Mouse (Mus musculus) liver, embryonic 14.5 days (tissue): ENCODE data around the gene Plek2. TPM values are rescaled to one million over a fixed set of nuclear protein-coding genes. Genes with fewer than 3 reads are reported as not detected.
A peak's percentile ranks its signal among the peaks of the same experiment; 100 is the strongest.

Source experiments
- ATAC-seq: fragments of 200-750 bp; cut with Nextera tagmentation; 2 replicates; pipeline ENCODE4 v1.8.0; 2017; ENCODE audit warnings: moderate number of reproducible peaks, mild to moderate bottlenecking, moderate library complexity; ENCODE audit not compliant: insufficient read depth
- DNase-seq, 3 experiments: peaks; one replicate each; pipeline ENCODE4 v3.0.0-alpha.2; 2012 to 2013; ENCODE audit warnings: low read depth in 3 of 3, low spot score in 3 of 3
- H3K27ac ChIP-seq: fragments of 300-500 bp; sonication (generic); 2 replicates; pipeline ENCODE4 v1.5.1; 2014; ENCODE audit warnings: moderate library complexity, mild to moderate bottlenecking, control low read depth, inconsistent platforms
- H3K27me3 ChIP-seq: fragments of 300-500 bp; sonication (generic); 2 replicates; pipeline ENCODE4 v1.6.1; 2014; ENCODE audit warnings: mild to moderate bottlenecking, low read length, moderate library complexity; ENCODE audit not compliant: control insufficient read depth, insufficient read depth
- H3K36me3 ChIP-seq: fragments of 300-500 bp; sonication (generic); replicated peaks from 2 replicates; pipeline ENCODE4 v1.6.1; 2014; ENCODE audit warnings: low read depth; ENCODE audit not compliant: control insufficient read depth, insufficient read depth
- H3K4me1 ChIP-seq, 2 experiments: fragments of 200-500 bp in 1 of 2; fragments of 300-500 bp in 1 of 2; sonication (generic) in 1 of 2; replicated peaks; 2 replicates each; pipeline ENCODE4 v1.6.1; 2012 to 2014; ENCODE audit warnings: antibody characterized with exemption in 1 of 2, inconsistent platforms in 1 of 2, low read length in 1 of 2; ENCODE audit not compliant: control insufficient read depth in 2 of 2, insufficient read depth in 2 of 2
- H3K4me2 ChIP-seq: fragments of 300-500 bp; sonication (generic); 2 replicates; pipeline ENCODE4 v1.6.1; 2014; ENCODE audit warnings: low read depth, mild to moderate bottlenecking, control low read depth, moderate library complexity
- H3K4me3 ChIP-seq, 2 experiments: fragments of 200-500 bp in 1 of 2; fragments of 300-500 bp in 1 of 2; sonication (generic) in 1 of 2; 2 replicates each; pipeline ENCODE4 v1.5.1; 2012 to 2014; ENCODE audit warnings: low read depth in 2 of 2, low read length in 2 of 2, mild to moderate bottlenecking in 2 of 2, control low read depth in 1 of 2, inconsistent platforms in 1 of 2, moderate library complexity in 1 of 2; ENCODE audit not compliant: insufficient read depth in 1 of 2
- H3K9ac ChIP-seq: fragments of 300-500 bp; sonication (generic); replicated peaks from 2 replicates; pipeline ENCODE4 v1.6.1; 2014; ENCODE audit warnings: mild to moderate bottlenecking, control low read depth, moderate library complexity
- H3K9me3 ChIP-seq: fragments of 300-500 bp; sonication (generic); 2 replicates; pipeline ENCODE4 v1.6.1; 2016; ENCODE audit warnings: low read length, mixed read lengths; ENCODE audit not compliant: control insufficient read depth
- CTCF ChIP-seq: IDR thresholded peaks from 2 replicates; pipeline ENCODE4 v1.5.1; 2016; ENCODE audit warnings: antibody characterized with exemption, low read depth, control low read depth
- EP300 ChIP-seq: IDR thresholded peaks from 2 replicates; pipeline ENCODE4 v1.6.1; 2016; ENCODE audit warnings: antibody characterized with exemption, low read depth
- WGBS: fragments of 180-500 bp; shearing (Covaris S2); extraction: QIAGEN DNeasy Blood & Tissue Kit; methylation state at CpG from one replicate; pipeline ENCODE4 v1.1.7; 2014; ENCODE audit not compliant: insufficient replicate concordance; 5-methylcytosine and 5-hydroxymethylcytosine counted together
- polyA plus RNA-seq, 2 experiments: library from polyadenylated mRNA; depleted of rRNA in 1 of 2; stranded (reverse) in 1 of 2; unstranded in 1 of 2; fragments of >200 nt; fragmentation: Nextera tagmentation in 1 of 2; extraction: Ambion mirVana in 1 of 2; gene quantifications; 2 replicates each; pipeline versions ENCODE4 v1.2.1 to v1.2.3; 2012 to 2014

Gene Plek2
- polyA plus RNA-seq, 2 experiments, result 21.5 to 51.0 TPM

DNA sequence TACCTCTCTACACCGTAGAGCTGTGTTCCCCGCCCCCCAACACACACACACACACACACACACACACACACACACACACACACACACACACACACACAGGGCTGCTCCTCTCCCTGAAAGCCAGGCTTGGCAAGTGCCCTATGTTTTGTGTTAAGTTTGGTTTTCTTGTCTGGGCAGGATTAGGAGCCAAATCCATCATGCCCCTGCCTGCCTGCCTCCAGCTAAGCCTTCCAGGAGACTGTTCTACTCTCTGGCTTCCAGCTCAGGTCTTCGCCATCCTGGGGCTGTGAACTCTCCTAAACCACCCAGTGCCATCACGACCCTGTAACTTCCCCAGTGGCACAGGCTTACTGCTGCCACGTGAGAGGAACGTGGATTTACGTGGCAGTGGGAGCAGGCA lies 2.3 kb downstream of the Plek2 start:
- peak overlapping the region; percentile 55 for H3K27ac ChIP-seq
- no peak for ATAC-seq
- 80% methylated on average over 7 of the region's 7 CpGs for WGBS

DNA sequence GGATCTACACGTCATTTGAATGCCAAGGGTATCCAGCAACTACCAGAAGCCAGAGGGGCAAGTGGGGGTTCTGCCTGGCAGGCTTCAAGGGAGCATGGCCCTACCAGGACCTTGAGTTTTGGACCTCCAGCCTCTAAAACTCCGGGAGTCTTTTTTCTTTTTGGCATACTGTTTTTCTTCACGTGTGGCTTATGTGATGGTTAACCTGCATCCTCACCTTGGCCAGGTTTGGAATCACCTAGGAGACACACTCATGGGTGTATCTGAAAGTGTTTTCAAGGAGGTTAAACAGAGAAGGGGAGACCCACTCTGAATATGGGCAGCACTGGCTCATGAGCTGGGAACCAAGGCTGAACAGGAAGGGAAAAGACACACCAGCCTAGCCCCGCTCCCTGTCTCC lies 3.5 kb downstream of the Plek2 start:
- Histone ChIP-seq H3K9ac (no peak overlapping the region), H3K36me3 (peaks cover 34% of the 10 kb centered on the region), H3K4me2 (peak overlapping the region; percentile 68; the same call in 1 of the 2 replicates), H3K4me3 (no peak overlapping the region), H3K27me3 (no peaks in the 10 kb centered on the region), H3K9me3 (no peaks in the 10 kb centered on the region), H3K4me1 (peaks cover 19 to 21% of the 10 kb centered on the region in 2 experiments), H3K27ac (no peak overlapping the region)
- no peak for DNase-seq
- WGBS, result 83% methylated on average over 4 of the region's 4 CpGs
- TF ChIP-seq EP300 (no peak), CTCF (no peak)
- no peak for ATAC-seq

More for the DNA sequence above, 2.3 kb downstream of the Plek2 start:
- Histone ChIP-seq H3K4me2 (peak overlapping the region; percentile 68), H3K9ac (peak overlapping the region; percentile 70), H3K27me3 (no peaks in the 10 kb centered on the region), H3K9me3 (no peaks in the 10 kb centered on the region; the same call in 1 of the 2 replicates), H3K4me1 (peaks cover 25 to 27% of the 10 kb centered on the region in 2 experiments), H3K36me3 (peaks cover 26% of the 10 kb centered on the region), H3K4me3 (peak overlapping the region; percentile 75 to 88)
- DNase-seq, result no peak
- no peak for TF ChIP-seq CTCF
- TF ChIP-seq EP300, result no peak

DNA sequence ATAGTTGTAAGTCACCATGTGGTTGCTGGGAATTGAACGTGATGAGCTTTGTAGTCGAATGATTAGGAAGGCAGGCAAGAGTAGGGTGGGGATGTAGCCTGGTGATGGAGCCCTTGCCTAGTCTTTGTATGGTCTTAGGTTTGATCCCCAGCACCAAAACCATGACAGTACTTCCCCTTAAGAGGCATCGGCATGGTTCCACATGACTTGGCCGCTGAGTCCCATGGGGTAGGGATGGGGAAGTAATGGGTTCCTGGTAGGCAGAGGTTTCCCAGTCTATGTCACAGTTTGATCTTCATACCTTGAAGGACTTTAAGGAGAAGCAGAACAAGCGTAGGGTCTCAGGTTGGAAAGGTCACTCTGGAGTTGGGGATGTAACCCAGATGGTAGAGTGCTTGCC lies 5.3 kb downstream of the Plek2 start:
- Histone ChIP-seq H3K9me3 (no peaks in the 10 kb centered on the region), H3K4me3 (no peak overlapping the region), H3K9ac (no peak overlapping the region), H3K4me1 (peaks cover 6 to 7% of the 10 kb centered on the region in 2 experiments; a peak in 3 of 4 replicates), H3K36me3 (peaks cover 47% of the 10 kb centered on the region), H3K27me3 (no peaks in the 10 kb centered on the region), H3K27ac (no peak overlapping the region), H3K4me2 (no peak overlapping the region)
- WGBS, result 72% methylated on average over 5 of the region's 5 CpGs
- ATAC-seq (no peak), DNase-seq (no peak)
- no peak for TF ChIP-seq CTCF
- TF ChIP-seq EP300, result no peak

DNA sequence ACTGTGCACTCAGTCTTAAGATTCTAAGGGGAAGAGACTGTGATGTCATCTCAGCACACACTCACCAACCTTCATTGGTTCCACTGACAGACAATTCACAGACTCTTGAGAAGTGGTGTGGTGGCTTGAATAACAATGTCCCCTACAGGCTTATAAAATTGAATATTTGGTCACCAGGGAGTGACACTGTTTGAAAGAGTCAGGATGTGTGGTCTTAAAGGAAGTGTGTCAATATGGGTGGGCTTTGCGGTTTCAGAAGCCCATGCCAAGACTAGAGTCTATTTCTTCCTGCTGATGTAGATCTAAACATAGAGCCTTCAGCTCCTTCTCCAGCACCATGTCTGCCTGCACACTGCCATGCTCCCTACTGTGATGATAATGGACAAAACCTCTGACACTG lies 8.9 kb downstream of the Plek2 start:
- Histone ChIP-seq H3K27me3 (no peaks in the 10 kb centered on the region), H3K4me1 (peaks cover 0 to 2% of the 10 kb centered on the region in 2 experiments; a peak in 1 of 4 replicates), H3K27ac (no peak overlapping the region), H3K4me3 (no peak overlapping the region), H3K4me2 (no peak overlapping the region), H3K9ac (no peak overlapping the region), H3K36me3 (peaks cover 73% of the 10 kb centered on the region), H3K9me3 (no peaks in the 10 kb centered on the region)
- WGBS, result 78% methylated on average over 1 of the region's 1 CpGs
- TF ChIP-seq CTCF (no peak), EP300 (no peak)
- ATAC-seq (no peak), DNase-seq (no peak)

DNA sequence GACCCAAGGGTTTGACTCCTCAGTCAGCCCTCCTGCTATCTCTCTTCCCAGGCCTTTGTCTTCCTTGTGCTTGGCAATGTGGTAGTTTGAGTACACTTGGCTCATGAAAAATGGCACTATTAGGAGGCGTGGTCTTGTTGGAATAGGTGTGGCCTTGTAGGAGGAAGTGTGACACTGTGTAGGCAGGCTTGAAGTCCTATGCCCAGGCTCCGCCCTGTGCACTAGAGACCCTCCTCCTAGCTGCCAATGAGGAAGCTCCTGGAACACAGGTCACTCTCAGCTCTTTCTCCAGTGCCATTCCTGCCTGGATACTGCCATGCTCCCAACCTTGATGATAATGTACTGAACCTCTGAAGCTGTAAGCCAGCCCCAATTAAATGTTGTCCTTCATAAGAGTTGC lies 15.6 kb downstream of the Plek2 start:
- Histone ChIP-seq H3K27me3 (no peaks in the 10 kb centered on the region), H3K27ac (no peak overlapping the region), H3K4me1 (peaks cover 0 to under 1% of the 10 kb centered on the region in 2 experiments; a peak in 2 of 4 replicates), H3K36me3 (peaks cover 97% of the 10 kb centered on the region), H3K4me2 (no peak overlapping the region), H3K9me3 (no peaks in the 10 kb centered on the region), H3K4me3 (no peak overlapping the region), H3K9ac (no peak overlapping the region)
- TF ChIP-seq CTCF (no peak), EP300 (no peak)
- ATAC-seq, result no peak
- 63% methylated on average over 2 of the region's 2 CpGs for WGBS
- no peak for DNase-seq
